7 mouse cellular contexts compared by ENCODE assay signal in the genomic region with DNA sequence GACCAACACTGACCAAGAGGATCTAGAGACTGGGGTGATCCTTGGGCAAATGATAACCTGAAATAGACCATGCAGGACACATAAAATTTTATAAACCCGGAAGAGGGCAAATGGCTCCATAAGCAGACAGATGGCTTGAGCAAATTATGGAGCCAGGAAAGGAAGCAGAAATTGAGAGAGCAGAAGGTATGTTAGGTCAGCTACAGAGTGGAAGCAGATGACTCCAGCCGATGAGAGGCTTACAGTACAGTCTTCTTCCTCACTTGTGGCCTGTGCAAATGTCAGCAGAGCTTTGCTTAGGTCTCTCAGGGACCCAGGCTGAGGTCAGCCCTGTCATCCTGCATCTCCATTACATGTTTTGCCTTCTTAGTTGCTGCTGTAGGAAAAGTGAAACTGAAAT. TPM values are rescaled to one million over a fixed set of nuclear protein-coding genes. Genes with fewer than 3 reads are reported as not detected.
"Had no signal": no experiment of that assay in that cellular context is flagged by ENCODE, and none has a peak within 500 bp of the region (broad histone marks: within the 10 kb centered on the region; RNA-seq: fewer than 3 reads in every experiment).

No protein-coding gene starts in this region.

- H3K9me3 ChIP-seq: limb, embryonic 13.5 days; midbrain, embryonic 15.5 days; neural tube, embryonic 12.5 days; stomach, embryonic 15.5 days had no signal

- H3K9ac ChIP-seq: limb, embryonic 13.5 days; liver, embryonic 14.5 days; midbrain, embryonic 15.5 days; neural tube, embryonic 12.5 days; stomach, embryonic 15.5 days had no signal

- H3K27ac ChIP-seq: kidney, postnatal 0 days; limb, embryonic 13.5 days; liver, embryonic 14.5 days; midbrain, embryonic 15.5 days; neural tube, embryonic 12.5 days; stomach, embryonic 15.5 days had no signal

- H3K36me3 ChIP-seq: limb, embryonic 13.5 days; midbrain, embryonic 15.5 days; neural tube, embryonic 12.5 days; stomach, embryonic 15.5 days had no signal

- H3K4me1 ChIP-seq: midbrain, embryonic 15.5 days; neural tube, embryonic 12.5 days; stomach, embryonic 15.5 days had no signal

- ATAC-seq: midbrain, embryonic 15.5 days had no signal

- H3K27me3 ChIP-seq: limb, embryonic 13.5 days; midbrain, embryonic 15.5 days; neural tube, embryonic 12.5 days; stomach, embryonic 15.5 days had no signal

- H3K4me2 ChIP-seq: limb, embryonic 13.5 days; midbrain, embryonic 15.5 days; neural tube, embryonic 12.5 days; stomach, embryonic 15.5 days had no signal

- H3K4me3 ChIP-seq: limb, embryonic 13.5 days; midbrain, embryonic 15.5 days; neural tube, embryonic 12.5 days; stomach, embryonic 15.5 days had no signal

RNA-seq across cellular contexts. Expression of a gene that starts 15.9 kb away (rescaled TPM):
- polyA plus RNA-seq: lung, embryonic 16.5 days had no signal
